Mouse (Mus musculus): Measurements from ENCODE around the gene Apobec2.
"Not testable (repeated sequence)": the region's sequence is repeated elsewhere in the genome, so short reads cannot be mapped to it uniquely, and the experiment has no call there.

The Apobec2 gene

GRCm38 (mm10) chr17:48432158-48432980, at the start of gene Apobec2:
TSS of gene Apobec2 (minus strand) at chr17:48432930.
- DNase-seq (ENCODE audit: low read depth): no peak

GRCm38 (mm10) chr17:48479952-48480351, 47.2 kb upstream of the Apobec2 start:
- DNase-seq (ENCODE audit: low read depth): no peak

- no peak for DNase-seq (ENCODE audit: low read depth)
Observed at GRCm38 (mm10) chr17:48475444-48475843, 42.7 kb upstream of the Apobec2 start.

- not testable (repeated sequence) for DNase-seq (ENCODE audit: low read depth)
Observed at GRCm38 (mm10) chr17:48474282-48474681, 41.6 kb upstream of the Apobec2 start.

GRCm38 (mm10) chr17:48467395-48468231, 34.9 kb upstream of the Apobec2 start:
- DNase-seq (ENCODE audit: low read depth): peak; percentile 81

- DNase-seq (ENCODE audit: low read depth): peak; percentile 57
Observed at GRCm38 (mm10) chr17:48466769-48467394, 34.2 kb upstream of the Apobec2 start.

GRCm38 (mm10) chr17:48463391-48463790, 30.7 kb upstream of the Apobec2 start:
- DNase-seq (ENCODE audit: low read depth): peak; percentile 41

GRCm38 (mm10) chr17:48462096-48462495, 29.4 kb upstream of the Apobec2 start:
- DNase-seq (ENCODE audit: low read depth): peak; percentile 81

GRCm38 (mm10) chr17:48457971-48458653, 25.4 kb upstream of the Apobec2 start:
- no peak for DNase-seq (ENCODE audit: low read depth)

GRCm38 (mm10) chr17:48455955-48456354, 23.2 kb upstream of the Apobec2 start:
- no peak for DNase-seq (ENCODE audit: low read depth)

- DNase-seq (ENCODE audit: low read depth): no peak
Observed at GRCm38 (mm10) chr17:48454688-48455087, 22.0 kb upstream of the Apobec2 start, which contains the start of gene Unc5cl. TSS of gene Unc5cl (plus strand) at chr17:48454901.

GRCm38 (mm10) chr17:48454190-48454589, 21.5 kb upstream of the Apobec2 start:
- DNase-seq (ENCODE audit: low read depth): no peak

GRCm38 (mm10) chr17:48453489-48453888, 20.8 kb upstream of the Apobec2 start:
- no peak for DNase-seq (ENCODE audit: low read depth)

GRCm38 (mm10) chr17:48451753-48452444, 19.2 kb upstream of the Apobec2 start:
- DNase-seq (ENCODE audit: low read depth): no peak

- DNase-seq (ENCODE audit: low read depth): no peak
Observed at GRCm38 (mm10) chr17:48451353-48451675, 18.6 kb upstream of the Apobec2 start, which contains the start of gene Tspo2. TSS of gene Tspo2 (minus strand) at chr17:48451522.

GRCm38 (mm10) chr17:48450666-48451352, 18.1 kb upstream of the Apobec2 start:
- DNase-seq (ENCODE audit: low read depth): no peak

GRCm38 (mm10) chr17:48447675-48448074, 14.9 kb upstream of the Apobec2 start:
- DNase-seq (ENCODE audit: low read depth): no peak

- no peak for DNase-seq (ENCODE audit: low read depth)
Observed at GRCm38 (mm10) chr17:48443542-48444145, 10.9 kb upstream of the Apobec2 start.

- no peak for DNase-seq (ENCODE audit: low read depth)
Observed at GRCm38 (mm10) chr17:48442745-48443457, 10.2 kb upstream of the Apobec2 start.
